Mouse (Mus musculus) frontal cortex, postnatal 36 days (tissue): ENCODE measurements at regions not wholly inside any gene's neighbourhood (a gene's known extent, or its start where the extent isn't known, plus 50 kb on each side); places are given as distances from the start of the nearest gene placed in this dataset.
"Not testable (repeated sequence)": the region's sequence is repeated elsewhere in the genome, so short reads cannot be mapped to it uniquely, and the experiment has no call there.

ENCODE experiments used
- DNase-seq, 2 experiments: peaks; one replicate each; pipeline ENCODE4 v3.0.0; 2022; ENCODE audit warnings: low spot score in 2 of 2

DNA sequence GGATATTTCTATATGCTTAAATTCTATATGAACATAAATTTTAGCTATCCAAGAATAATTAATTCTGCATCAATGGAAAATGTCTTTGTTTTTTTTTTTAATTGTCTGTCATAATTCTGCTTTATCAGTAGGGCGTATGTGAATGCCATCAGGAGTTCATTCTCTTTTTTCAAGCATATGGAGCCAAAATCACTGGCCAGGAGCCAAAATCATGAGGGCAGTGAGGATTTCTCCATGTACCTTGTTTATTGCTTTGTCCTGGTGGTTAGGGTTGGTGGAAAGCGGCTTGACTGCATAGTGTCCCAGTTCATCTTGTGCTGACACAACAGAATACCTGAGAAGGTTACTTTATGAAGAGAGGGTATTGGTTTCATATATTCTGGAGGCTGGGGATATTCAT lies 243.9 kb downstream of the AI429214 start:
- DNase-seq, result no peak

DNA sequence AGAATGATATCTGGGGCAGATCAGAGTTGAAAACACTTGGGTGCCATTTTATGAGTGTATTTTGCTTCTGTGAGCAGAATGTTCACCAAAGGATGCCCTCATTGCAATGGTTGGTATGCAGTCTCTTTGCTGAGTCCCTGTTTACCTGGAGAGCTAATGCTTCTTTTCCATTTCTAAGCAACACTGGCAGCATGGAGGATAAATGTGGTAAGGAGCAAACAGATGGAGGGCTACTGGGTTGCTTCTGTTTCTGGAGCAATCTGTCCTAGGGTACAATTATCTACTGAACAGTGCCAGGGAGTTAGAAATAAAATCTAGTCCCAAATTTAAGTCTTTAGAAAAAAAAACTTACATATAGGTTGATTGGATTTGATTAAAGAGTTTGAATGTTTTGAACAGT lies 245.9 kb downstream of the AI429214 start:
- DNase-seq, result no peak

DNA sequence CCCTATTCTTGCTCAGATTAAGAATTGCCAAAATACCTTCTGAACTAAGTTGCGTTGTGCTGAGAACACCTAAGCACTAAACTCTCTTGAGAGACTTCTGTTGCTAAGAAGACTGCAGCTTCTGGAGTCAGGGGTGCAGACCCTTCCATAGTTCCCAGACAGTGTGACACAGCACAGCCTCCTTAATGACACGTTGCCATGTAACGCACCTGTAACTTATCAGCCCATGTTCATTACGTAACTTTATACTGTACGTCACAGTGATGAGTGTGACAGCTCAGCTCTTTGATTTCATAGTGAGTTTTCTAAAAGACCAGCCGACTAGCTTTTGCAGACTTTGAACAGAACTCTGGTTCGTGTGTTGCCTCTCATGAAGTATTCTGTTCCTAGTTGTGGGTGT lies 257.8 kb downstream of the AI429214 start:
- not testable (repeated sequence) for DNase-seq

DNA sequence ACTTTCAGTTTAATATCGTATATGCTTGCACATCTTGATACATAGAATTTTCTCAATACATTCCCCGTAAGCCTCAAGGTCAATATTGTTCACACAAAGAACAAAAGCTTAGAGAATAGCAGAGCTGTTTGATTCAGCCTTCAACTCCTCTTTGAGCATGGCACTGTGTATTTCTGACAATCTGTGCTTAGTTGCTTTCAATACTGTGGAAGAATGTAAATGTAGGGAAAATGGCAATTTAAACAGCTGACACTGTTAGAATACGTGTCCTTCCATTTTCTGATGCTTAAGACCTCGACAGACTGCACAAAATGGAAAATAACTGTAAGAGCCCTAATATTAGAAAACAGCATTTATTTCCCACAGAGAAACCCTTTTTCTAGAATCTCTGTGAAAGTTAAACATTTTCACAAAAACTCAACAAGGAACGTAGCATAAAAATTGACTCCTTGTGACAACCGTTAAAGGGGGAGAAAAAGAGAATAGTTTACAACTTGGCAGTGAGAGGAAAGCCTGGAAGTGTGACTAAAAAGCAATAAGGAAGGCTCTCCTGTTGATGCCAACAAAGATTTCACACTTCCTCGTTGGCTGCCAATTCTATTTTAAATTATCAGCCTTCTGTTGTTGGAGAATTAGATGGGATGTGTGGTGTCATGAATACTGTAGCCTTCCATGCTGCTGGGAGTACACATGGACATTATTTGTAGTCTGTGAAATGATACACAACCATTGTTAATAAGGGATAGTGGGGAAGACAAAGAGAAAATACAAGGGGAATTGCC lies 297.9 kb downstream of the AI429214 start:
- DNase-seq, result peak in 1 of 2 experiments; percentile 11
